Mouse (Mus musculus): ENCODE measurements around the gene Hnrnpu. TPM values are rescaled to one million over a fixed set of nuclear protein-coding genes. Genes with fewer than 3 reads are reported as not detected.
A peak's percentile ranks its signal among the peaks of the same experiment; 100 is the strongest.
"Not testable (repeated sequence)": the region's sequence is repeated elsewhere in the genome, so short reads cannot be mapped to it uniquely, and the experiment has no call there.

The Hnrnpu gene
- polyA plus RNA-seq, 1 experiment from 2014 or later: 455 TPM

DNA sequence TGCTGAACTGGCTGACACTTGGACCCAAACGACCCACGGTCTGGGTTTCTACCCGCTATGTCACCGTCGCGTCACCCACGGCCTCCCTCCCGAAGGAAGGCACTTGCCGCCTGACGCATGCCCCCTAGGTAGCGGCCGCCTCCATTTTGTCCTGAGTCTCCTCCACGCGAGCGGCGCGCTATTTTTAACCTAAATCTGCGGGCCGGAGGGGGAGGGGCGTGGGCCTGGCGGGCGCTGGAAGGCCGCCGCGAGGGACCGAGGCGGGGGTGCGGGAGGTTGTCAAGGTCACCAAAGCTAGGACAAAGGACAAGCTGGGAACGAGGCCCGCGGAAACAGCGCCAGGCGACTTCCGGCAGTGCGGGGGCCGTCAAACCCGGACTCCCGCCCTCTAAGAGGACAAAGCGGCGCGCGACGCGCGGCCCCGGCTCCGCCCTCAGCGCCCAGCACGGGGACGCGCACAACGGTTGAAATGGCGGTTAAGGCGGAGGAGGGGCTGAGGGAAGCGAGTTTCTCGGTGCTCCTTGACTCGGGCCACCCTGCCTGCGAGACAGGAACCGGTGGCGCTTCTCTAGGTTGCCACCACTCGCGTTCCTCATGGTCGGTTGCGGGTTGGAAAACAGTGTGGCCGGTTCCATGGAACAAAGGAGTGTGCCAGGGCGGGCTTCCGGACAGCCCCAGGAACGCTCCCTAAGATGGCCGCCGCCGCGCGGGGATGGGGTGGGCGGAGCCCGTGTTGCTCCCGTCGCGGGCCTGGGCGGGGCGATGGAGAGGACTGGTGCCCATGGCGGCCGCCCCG is 19.0 kb downstream of the Hnrnpu start, which contains the start of gene Cox20:
TSS of gene Cox20 (plus strand) at position 742 of the 796 bp plus-strand sequence.
- DNase-seq (ENCODE audit: low spot score): peak; percentile 97
- under 1% methylated on average over 83 of the region's 83 CpGs for WGBS
- H3K36me3 ChIP-seq (replicated peaks): peaks cover 36% of the 10 kb centered on the region
- H3K4me3 ChIP-seq: peak within 1 kb of the TSS; percentile 71
- H3K27ac ChIP-seq (replicated peaks): peak within 1 kb of the TSS; percentile 99
- peaks cover 34% of the 10 kb centered on the region for H3K4me1 ChIP-seq
- no peaks in the 10 kb centered on the region for H3K9me3 ChIP-seq
- no peaks in the 10 kb centered on the region for H3K27me3 ChIP-seq (replicated peaks; ENCODE audit: low read depth, poor library complexity, severe bottlenecking)

DNA sequence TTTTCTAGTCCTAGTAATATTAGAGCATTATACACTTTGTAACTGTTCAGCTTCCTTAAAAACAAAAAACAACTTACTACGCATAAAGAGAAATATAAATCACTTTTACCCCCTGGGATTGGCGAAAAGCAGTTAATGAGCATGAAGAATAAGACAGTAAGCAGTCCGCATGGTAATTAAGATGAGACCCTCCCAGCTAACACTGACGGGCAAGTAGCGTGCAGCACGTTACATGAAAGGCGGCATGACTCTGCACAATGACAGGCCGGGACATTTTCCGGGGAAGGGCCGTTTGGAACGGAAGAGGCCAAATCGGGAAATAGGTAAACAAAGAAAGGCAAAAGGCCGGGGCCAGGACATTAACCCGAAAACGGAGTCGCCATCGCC is 19.6 kb downstream of the Hnrnpu start:
- Histone ChIP-seq H3K27ac (replicated peaks) (peak overlapping the region; percentile 99), H3K36me3 (replicated peaks) (peaks cover 30% of the 10 kb centered on the region), H3K4me1 (peaks cover 32% of the 10 kb centered on the region), H3K4me3 (peak overlapping the region; percentile 71), H3K27me3 (replicated peaks; ENCODE audit: low read depth, poor library complexity, severe bottlenecking) (no peaks in the 10 kb centered on the region), H3K9me3 (no peaks in the 10 kb centered on the region)
- DNase-seq (ENCODE audit: low spot score): peak; percentile 89
- 1% methylated on average over 17 of the region's 17 CpGs for WGBS

DNA sequence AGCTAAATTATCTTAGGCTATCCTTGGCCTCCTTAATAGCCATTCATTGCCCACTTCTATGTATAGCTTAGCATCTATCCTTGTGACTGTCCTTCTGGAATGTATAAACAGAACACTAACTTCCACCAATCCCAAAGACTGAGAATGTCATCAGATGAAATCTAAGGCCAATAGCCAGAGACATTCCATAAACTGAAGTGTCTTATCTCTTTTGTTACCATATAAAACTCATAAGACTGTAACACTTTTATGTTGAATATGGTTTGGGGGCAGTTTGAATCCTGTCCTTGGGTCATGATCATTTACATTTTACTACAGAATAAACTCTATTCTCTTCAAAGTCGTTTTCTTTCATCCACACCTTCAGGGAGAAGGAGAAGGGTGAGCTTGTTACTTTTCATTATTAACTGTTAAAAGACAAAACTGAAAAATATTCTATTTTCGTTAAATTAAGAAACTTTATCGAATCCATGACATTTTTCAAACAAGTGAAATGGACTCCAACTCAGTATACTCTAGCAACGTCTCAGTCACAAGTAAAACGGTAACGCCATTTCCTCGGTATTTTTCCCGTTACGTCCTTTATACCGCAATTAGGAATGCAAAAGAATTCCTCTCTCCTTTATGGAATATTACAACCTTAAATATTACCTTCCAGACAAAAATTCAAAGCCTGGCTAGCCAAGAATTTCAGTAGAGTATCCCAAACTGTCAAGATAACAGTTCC is 20.2 kb downstream of the Hnrnpu start:
- Histone ChIP-seq H3K4me1 (peaks cover 29% of the 10 kb centered on the region), H3K27ac (replicated peaks) (peak overlapping the region; percentile 99), H3K36me3 (replicated peaks) (peaks cover 24% of the 10 kb centered on the region), H3K4me3 (peak overlapping the region; percentile 71), H3K9me3 (no peaks in the 10 kb centered on the region), H3K27me3 (replicated peaks; ENCODE audit: low read depth, poor library complexity, severe bottlenecking) (no peaks in the 10 kb centered on the region)
- WGBS: 64% methylated on average over 10 of the region's 10 CpGs
- no peak for DNase-seq (ENCODE audit: low spot score)

DNA sequence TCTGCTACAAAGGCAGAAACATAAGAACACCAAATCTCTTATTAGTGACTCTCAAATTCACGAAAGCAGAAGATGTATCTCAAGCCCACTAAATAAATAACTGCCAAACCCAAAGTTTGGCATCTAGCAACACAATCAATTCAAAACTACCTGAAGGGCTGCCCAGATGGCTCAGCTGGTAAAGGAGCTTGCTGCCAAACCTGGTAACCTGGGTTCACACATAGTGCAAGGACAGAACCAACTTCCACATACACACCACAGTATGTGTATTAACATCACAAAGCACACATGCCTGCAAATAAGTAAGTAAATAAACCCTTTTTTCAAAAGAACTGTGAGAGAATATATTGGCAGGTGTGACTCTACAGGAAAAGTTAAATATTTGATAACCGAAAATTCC is 23.4 kb downstream of the Hnrnpu start:
- Histone ChIP-seq H3K27ac (replicated peaks) (no peak overlapping the region), H3K27me3 (replicated peaks; ENCODE audit: low read depth, poor library complexity, severe bottlenecking) (no peaks in the 10 kb centered on the region), H3K36me3 (replicated peaks) (no peaks in the 10 kb centered on the region), H3K4me1 (peaks cover 8% of the 10 kb centered on the region), H3K4me3 (no peak overlapping the region), H3K9me3 (no peaks in the 10 kb centered on the region)
- DNase-seq (ENCODE audit: low spot score): no peak
- 91% methylated on average over 2 of the region's 2 CpGs for WGBS

DNA sequence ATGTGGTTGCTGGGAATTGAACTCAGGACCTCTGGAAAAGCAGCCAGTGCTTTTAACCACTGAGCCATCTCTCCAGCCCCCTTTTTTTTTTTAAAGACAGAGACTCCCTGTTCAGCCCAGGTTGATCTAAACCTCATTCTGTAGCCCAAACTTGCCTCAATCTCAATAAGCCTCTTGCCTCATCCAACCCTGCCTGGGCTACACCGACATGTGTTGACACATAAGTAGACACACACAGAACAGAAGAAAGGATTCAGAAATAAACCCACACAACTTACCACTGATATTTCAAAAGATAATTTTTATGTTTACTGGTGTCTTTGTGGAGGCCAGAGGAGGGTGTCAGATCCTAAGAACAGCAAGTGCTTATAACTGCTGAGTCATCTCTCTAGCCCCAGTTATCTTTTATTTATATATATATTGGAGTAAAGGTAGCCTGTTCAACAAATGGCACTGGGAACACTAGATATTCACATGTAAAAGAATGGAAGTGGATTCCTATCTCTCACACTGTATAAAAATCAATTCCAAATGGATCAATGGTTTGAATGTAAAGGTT is 24.5 kb downstream of the Hnrnpu start:
- H3K27ac ChIP-seq (replicated peaks): no peak overlapping the region
- H3K36me3 ChIP-seq (replicated peaks): no peaks in the 10 kb centered on the region
- H3K27me3 ChIP-seq (replicated peaks; ENCODE audit: low read depth, poor library complexity, severe bottlenecking): no peaks in the 10 kb centered on the region
- peaks cover 8% of the 10 kb centered on the region for H3K4me1 ChIP-seq
- H3K9me3 ChIP-seq: no peaks in the 10 kb centered on the region
- DNase-seq (ENCODE audit: low spot score): no peak
- WGBS: 97% methylated on average over 1 of the region's 1 CpGs
- no peak overlapping the region for H3K4me3 ChIP-seq

DNA sequence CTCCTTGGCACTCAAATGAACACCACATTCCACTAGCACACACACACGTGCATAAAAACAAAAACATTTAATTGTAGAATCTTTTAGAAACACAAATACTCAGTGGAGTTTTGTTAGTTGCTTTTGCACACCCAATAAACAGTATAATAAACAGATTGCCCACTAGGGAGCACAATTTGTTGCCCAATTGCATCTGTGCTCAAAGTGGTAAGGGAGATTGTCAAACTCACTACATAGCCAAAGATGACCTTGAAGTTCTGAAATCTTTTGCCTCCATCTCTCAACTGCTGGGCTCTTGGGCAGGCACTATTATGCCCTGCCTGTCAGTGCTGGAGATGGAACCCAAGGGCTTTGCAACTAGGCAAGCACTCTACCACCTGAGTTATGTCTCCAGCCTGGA is 27.5 kb downstream of the Hnrnpu start:
- Histone ChIP-seq H3K27ac (replicated peaks) (no peak overlapping the region), H3K36me3 (replicated peaks) (no peaks in the 10 kb centered on the region), H3K9me3 (no peaks in the 10 kb centered on the region), H3K4me3 (no peak overlapping the region), H3K27me3 (replicated peaks; ENCODE audit: low read depth, poor library complexity, severe bottlenecking) (no peaks in the 10 kb centered on the region), H3K4me1 (no peaks in the 10 kb centered on the region)
- no peak for DNase-seq (ENCODE audit: low spot score)
- 67% methylated on average over 1 of the region's 1 CpGs for WGBS

DNA sequence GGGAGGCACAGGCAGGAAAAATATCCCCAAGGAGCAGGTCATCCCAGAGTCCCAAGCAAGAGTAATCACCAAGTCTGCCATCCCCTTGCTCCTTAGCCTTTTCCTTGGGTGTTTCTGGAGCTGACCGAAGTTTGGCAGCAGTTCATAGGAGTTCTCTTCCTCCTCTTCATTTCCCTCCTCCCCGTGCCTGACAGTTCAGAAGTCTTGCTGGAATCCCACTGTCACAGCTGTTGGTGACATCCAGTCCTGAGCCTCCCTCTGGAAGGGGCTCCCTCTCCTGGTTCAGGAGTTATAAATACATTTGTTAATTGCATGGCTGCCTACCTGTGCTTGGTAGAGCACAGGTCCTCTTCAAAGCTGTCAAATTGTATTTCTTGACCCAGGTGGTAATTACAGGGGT is 28.1 kb downstream of the Hnrnpu start:
- no peak for DNase-seq (ENCODE audit: low spot score)
- Histone ChIP-seq H3K9me3 (no peaks in the 10 kb centered on the region), H3K4me3 (no peak overlapping the region), H3K27me3 (replicated peaks; ENCODE audit: low read depth, poor library complexity, severe bottlenecking) (no peaks in the 10 kb centered on the region), H3K36me3 (replicated peaks) (no peaks in the 10 kb centered on the region), H3K4me1 (no peaks in the 10 kb centered on the region), H3K27ac (replicated peaks) (no peak overlapping the region)
- WGBS: 82% methylated on average over 2 of the region's 2 CpGs

DNA sequence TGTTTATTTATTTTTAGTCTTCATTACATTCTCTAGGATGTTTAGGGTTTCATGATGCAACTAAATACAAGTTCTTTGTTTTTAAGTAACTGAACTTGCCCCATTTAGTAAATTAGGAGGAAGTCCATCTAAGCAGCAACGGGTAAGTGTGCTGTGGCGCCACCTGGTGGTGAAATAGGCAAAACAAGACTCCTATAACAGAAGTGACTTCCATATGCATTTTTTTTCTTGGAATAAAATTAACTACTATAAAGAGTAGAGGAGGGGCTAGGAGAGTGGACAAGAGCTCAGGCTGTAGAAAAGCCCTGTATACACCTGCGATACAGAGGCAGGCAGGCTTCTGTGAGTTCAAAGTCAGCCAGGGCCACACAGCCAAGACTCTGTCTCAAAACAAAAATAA is 34.2 kb downstream of the Hnrnpu start:
- WGBS: 30% methylated on average over 3 of the region's 3 CpGs
- no peaks in the 10 kb centered on the region for H3K9me3 ChIP-seq
- DNase-seq (ENCODE audit: low spot score): peak; percentile 79
- H3K27me3 ChIP-seq (replicated peaks; ENCODE audit: low read depth, poor library complexity, severe bottlenecking): no peaks in the 10 kb centered on the region
- H3K36me3 ChIP-seq (replicated peaks): no peaks in the 10 kb centered on the region
- no peaks in the 10 kb centered on the region for H3K4me1 ChIP-seq
- no peak overlapping the region for H3K27ac ChIP-seq (replicated peaks)
- no peak overlapping the region for H3K4me3 ChIP-seq

DNA sequence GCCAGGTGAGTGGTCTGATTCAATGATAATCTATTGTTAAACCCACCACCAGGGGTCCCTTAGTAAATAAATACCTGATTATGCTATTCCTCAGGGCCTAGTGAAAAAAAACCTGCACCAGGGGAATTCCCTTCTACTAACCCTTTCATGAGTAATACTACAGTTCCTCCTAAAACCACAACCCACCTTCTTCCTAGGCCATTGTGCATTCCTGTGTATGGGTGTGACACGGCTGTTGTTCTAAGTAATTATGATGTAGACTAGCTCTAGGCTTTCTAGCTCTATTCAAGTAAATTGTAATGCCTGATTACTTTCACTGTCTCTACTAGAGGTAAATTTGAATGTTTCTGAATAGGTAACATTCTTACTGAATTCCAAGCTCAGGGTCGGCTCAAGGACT is 36.3 kb downstream of the Hnrnpu start:
- not testable (repeated sequence) for H3K36me3 ChIP-seq (replicated peaks); H3K4me3 ChIP-seq; H3K27ac ChIP-seq (replicated peaks); H3K4me1 ChIP-seq; H3K9me3 ChIP-seq; DNase-seq (ENCODE audit: low spot score); H3K27me3 ChIP-seq (replicated peaks; ENCODE audit: low read depth, poor library complexity, severe bottlenecking)
- 81% methylated on average over 2 of the region's 2 CpGs for WGBS

DNA sequence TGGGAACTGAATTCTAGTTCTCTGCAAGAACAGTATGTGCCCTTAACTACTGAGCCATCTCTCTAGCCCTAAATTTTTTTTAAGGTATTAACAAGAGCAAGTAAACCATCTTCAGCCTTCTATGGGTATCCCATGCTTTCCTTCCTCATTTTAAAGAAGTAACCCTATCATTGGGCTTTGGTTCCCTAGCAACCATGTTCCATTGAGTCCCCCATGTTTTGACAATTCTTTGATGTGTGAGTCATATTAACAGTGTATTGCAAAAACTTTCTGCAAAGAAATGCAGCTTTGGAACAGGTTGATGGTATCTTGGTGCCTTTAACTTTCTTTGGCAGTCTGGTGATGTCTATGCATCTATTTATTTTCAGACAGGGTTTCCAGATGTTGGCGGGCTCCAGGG is 43.5 kb downstream of the Hnrnpu start:
- DNase-seq (ENCODE audit: low spot score): no peak

DNA sequence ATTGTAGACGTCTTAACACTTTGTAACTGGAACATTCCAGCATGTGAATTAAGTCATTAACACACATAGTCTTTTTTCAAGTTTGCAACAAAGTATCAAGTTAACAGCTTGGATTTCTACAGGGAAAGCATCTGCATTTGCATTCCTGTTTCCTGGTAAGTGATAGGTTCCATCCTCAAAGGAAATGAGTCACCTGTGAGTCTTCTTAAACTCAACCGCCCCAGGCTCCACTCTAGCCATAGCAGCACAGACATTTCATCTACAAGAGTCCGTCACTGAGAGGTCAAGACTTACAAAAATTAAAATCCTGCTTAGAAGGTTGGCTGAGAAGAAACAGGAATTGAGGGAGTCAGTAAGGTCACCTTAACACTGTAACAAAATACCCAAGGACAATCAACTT is 45.9 kb downstream of the Hnrnpu start:
- H3K27ac ChIP-seq (replicated peaks): no peak overlapping the region
- WGBS: 75% methylated on average over 3 of the region's 3 CpGs

More for the DNA sequence above, 43.5 kb downstream of the Hnrnpu start:
- Histone ChIP-seq H3K36me3 (replicated peaks) (no peaks in the 10 kb centered on the region), H3K27ac (replicated peaks) (no peak overlapping the region), H3K27me3 (replicated peaks; ENCODE audit: low read depth, poor library complexity, severe bottlenecking) (no peaks in the 10 kb centered on the region), H3K4me3 (no peak overlapping the region), H3K4me1 (no peaks in the 10 kb centered on the region), H3K9me3 (no peaks in the 10 kb centered on the region)
- WGBS: 90% methylated on average over 1 of the region's 1 CpGs

DNA sequence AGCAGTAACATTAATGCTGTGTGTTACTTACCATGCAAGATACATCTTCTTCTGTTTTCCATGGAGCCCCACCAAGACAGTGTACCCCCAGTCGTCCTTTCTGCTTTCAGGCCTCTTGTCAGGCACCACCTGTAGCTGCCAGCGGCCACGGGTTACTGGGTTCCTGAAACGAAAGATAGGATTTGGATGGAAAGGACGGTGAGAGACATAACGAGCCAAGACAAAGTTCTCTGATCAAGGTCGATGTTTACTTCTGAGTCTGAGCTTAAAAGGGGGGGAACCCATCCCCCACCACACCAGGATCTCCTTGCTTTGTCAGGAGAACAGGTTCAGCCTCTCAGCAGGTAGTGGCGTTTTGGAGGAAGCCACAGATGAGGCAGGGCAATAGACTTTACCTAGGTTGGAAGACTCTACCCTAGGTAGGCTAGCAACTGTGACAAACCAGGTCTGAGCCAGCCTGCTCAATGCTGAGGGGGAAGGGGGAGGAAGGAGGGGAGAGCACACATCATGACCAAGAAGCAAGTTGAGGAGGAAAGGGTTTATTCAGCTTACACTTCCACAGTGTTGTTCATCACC is 49.9 kb downstream of the Hnrnpu start:
- Histone ChIP-seq H3K36me3 (replicated peaks) (no peaks in the 10 kb centered on the region), H3K4me3 (no peak overlapping the region), H3K9me3 (0 out of 2 replicates have a peak, but pooled peaks cover 6% of the 10 kb centered on the region), H3K27me3 (replicated peaks; ENCODE audit: low read depth, poor library complexity, severe bottlenecking) (no peaks in the 10 kb centered on the region), H3K27ac (replicated peaks) (no peak overlapping the region), H3K4me1 (no peaks in the 10 kb centered on the region)
- WGBS: 55% methylated on average over 8 of the region's 8 CpGs
- DNase-seq (ENCODE audit: low spot score): no peak

More for the DNA sequence above, 45.9 kb downstream of the Hnrnpu start:
- no peaks in the 10 kb centered on the region for H3K9me3 ChIP-seq
- no peak for DNase-seq (ENCODE audit: low spot score)
- no peaks in the 10 kb centered on the region for H3K4me1 ChIP-seq
- H3K36me3 ChIP-seq (replicated peaks): no peaks in the 10 kb centered on the region
- no peaks in the 10 kb centered on the region for H3K27me3 ChIP-seq (replicated peaks; ENCODE audit: low read depth, poor library complexity, severe bottlenecking)
- H3K4me3 ChIP-seq: no peak overlapping the region
